Mouse (Mus musculus): Measurements from ENCODE around the gene Col16a1.
A peak's percentile ranks its signal among the peaks of the same experiment; 100 is the strongest.

Col16a1 gene

DNA sequence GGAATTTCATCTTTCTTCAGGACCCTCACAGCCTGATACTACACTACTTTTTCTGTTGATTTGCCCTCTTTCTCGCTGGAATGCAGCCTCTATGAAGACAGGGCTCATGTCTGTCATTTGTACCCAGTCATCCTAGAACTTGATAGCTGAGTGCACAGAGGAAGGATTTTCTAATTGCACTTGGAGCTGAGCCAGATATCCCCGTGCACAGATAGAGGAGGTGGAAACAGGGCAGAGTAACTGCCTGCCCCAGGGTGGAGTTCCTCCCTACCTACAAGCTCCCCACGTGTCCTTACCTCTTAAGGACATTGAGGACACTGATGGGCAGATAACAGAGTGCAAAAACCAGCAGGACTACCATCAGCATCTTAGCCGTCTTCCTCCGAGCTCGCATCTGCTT, 85.8 kb downstream of the Col16a1 start:
- DNase-seq = no peak

- peak; percentile 61 for DNase-seq
These were observed 91.0 kb downstream of the Col16a1 start for GRCm38 (mm10) chr4:130138441-130139213.

DNA sequence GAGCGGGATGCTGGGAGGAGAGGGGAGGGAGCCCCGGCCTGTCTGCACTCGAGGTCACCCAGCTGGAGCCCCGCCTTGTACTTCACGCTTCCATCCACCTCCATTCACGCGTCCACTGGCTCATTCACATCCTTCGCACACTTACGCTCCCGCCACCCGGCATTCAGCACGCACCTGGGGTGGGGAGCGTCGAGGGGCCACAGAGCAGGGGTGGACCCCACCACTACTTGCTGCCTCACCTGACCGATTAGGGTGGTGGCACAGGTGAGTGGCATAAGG, 91.5 kb downstream of the Col16a1 start, which contains the start of gene Hcrtr1:
TSS of gene Hcrtr1 (minus strand) at position 146 of the 279 bp plus-strand sequence.
- no peak for DNase-seq

DNA sequence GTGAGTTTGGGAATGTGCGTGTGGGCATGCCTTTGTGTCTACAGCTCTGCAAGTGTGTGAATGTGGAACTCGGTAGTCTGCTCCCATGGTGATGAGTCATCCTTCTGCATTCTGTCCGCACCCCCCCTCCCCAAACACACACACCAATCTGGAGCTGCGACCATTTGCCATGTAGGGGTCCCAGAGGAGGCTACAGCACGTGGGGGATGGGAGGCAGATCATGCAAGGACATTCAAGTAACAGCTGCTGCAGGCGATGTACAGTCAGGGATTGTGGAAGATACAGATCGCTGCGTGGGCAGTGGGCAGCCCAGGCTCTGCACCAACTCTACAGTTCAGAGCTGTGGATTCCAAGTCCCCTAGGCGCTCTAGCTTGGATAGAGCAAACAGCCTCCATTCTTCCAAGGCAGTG, 93.4 kb downstream of the Col16a1 start:
- no peak for DNase-seq

GRCm38 (mm10) chr4:130141786-130142185, 94.1 kb downstream of the Col16a1 start:
- no peak for DNase-seq

GRCm38 (mm10) chr4:130148405-130148804, 100.8 kb downstream of the Col16a1 start:
- no peak for DNase-seq

All from thymus, postnatal 14 days (tissue).